Mouse (Mus musculus) heart, adult 10 weeks (tissue): ENCODE results near the gene Ltb. TPM values are rescaled to one million over a fixed set of nuclear protein-coding genes. Genes with fewer than 3 reads are reported as not detected.

ENCODE experiments used
- polyA plus RNA-seq: library from polyadenylated mRNA; stranded (reverse); fragments of 350-450 nt; fragmentation: Illumina TruSeq; extraction: RNeasy Lipid Tissue Mini Kit (QIAGEN cat#74804); gene quantifications from one replicate; pipeline ENCODE4 v1.2.3, GENCODE M21; 2014; ENCODE audit warnings: low read depth, low replicate concordance

Gene Ltb
- 0.68 TPM for polyA plus RNA-seq

GRCm38 (mm10) chr17:35193881-35194843 lies at the start of gene Ltb:
Ltb (plus strand) TSS chr17:35194439.

GRCm38 (mm10) chr17:35164568-35165450 lies 29.4 kb upstream of the Ltb start, which contains the start of gene Prrc2a:
Prrc2a (minus strand) TSS chr17:35164897.

GRCm38 (mm10) chr17:35175968-35176367 lies 18.3 kb upstream of the Ltb start, which contains the start of gene Aif1:
Aif1 (minus strand) TSS chr17:35176068.

GRCm38 (mm10) chr17:35187959-35188610 lies 6.2 kb upstream of the Ltb start, which contains the start of gene Lst1:
Lst1 (minus strand) TSS chr17:35188439.

DNA sequence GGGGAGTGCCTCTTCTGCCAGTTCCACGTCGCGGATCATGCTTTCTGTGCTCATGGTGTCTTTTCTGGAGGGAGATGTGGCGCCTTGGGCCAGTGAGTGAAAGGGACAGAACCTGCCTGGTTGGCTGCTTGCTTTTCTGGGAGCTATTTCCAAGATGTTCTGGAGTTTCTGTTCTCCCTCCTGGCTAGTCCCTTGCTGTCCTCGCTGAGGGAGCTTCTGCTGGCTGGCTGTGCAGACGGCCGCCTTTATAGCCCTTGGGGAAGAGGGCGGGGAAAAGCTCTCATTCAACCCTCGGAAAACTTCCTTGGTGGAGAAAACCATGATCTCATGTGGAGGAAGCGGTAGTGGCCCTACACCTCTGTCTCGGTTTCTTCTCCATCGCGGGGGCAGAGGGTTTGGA lies 7.5 kb downstream of the Ltb start, which contains the start of gene Tnf:
Gene Tnf, minus strand, starts transcription at position 221 of the 400 bp plus-strand sequence.

GRCm38 (mm10) chr17:35204494-35205379 lies 10.5 kb downstream of the Ltb start, which contains the start of gene Lta:
Lta (minus strand) TSS chr17:35205351.

GRCm38 (mm10) chr17:35220156-35220952 lies 26.1 kb downstream of the Ltb start, which contains the start of gene Gm16181:
Gm16181 (plus strand) TSS chr17:35220834.

GRCm38 (mm10) chr17:35233114-35233980 lies 39.1 kb downstream of the Ltb start, which contains the start of gene Atp6v1g2:
Atp6v1g2 (plus strand) TSS chr17:35233660.

DNA sequence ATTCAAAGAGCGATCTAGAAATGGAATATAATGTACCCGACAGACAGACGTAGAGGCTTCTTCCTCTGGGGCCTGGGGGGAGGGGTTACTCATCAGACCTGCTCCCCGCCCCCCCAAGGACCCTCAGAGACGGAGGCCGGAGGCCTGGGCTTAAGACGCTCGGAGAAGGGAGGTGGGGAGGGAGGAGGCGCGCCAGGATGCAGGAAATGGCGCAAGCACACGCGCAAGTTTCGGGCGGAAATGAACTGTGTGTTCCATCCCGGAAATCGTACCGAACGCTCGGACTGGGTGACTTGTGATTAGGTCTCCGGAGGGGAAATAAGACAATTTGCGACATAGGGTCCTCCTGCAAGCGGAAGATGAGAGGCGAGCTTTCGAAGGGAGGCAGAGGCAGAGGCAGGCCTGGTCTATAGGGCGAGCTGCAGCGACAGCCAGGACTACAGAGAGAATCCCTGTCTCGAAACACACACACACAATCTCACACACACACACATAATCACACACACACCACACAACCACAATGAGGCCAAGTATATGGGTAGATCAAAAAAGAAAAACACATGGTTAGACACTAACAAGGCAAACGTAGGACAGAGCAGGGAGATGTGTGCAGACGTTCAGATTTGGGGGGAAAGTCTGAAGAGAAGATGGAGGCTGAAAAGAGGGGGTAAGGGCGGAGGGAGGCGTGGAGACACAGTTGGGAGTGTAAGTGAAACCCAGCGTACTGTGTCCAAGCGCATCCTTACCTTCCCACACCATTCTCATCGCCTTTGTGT lies 41.6 kb downstream of the Ltb start, which contains the start of gene Nfkbil1:
Gene Nfkbil1, minus strand, starts transcription at position 179 of the 776 bp plus-strand sequence.

GRCm38 (mm10) chr17:35241305-35242014 lies 47.2 kb downstream of the Ltb start, which contains the start of gene Ddx39b:
Ddx39b (plus strand) TSS chr17:35241746.

Other genes with a start within 250 kb of the Ltb start
- gene Hspa1b, start 235.2 kb upstream of the Ltb start, polyA plus RNA-seq, result 7.8 TPM
- gene Gm20481, start 224.5 kb upstream of the Ltb start, polyA plus RNA-seq, result not detected
- 10.2 TPM for gene Hspa1a, start 222.3 kb upstream of the Ltb start, polyA plus RNA-seq
- 9.2 TPM for gene Hspa1l, start 221.7 kb upstream of the Ltb start, polyA plus RNA-seq
- 17.0 TPM for gene Lsm2, start 212.6 kb upstream of the Ltb start, polyA plus RNA-seq
- gene Vars, start 193.5 kb upstream of the Ltb start, polyA plus RNA-seq, result 20.7 TPM
- 6.5 TPM for gene Vwa7, start 177.9 kb upstream of the Ltb start, polyA plus RNA-seq
- 0.58 TPM for gene Sapcd1, start 166.4 kb upstream of the Ltb start, polyA plus RNA-seq
- gene Msh5, start 147.7 kb upstream of the Ltb start, polyA plus RNA-seq, result 0.55 TPM
- gene Clic1, start 144.5 kb upstream of the Ltb start, polyA plus RNA-seq, result 50.4 TPM
- 33.4 TPM for gene Ddah2, start 135.4 kb upstream of the Ltb start, polyA plus RNA-seq
- gene Ly6g6c, start 129.1 kb upstream of the Ltb start, polyA plus RNA-seq, result not detected
- not detected for gene Mpig6b, start 128.3 kb upstream of the Ltb start, polyA plus RNA-seq
- not detected for gene Ly6g6e, start 117.5 kb upstream of the Ltb start, polyA plus RNA-seq
- not detected for gene Ly6g6d, start 116.4 kb upstream of the Ltb start, polyA plus RNA-seq
- gene Ly6g6f, start 108.8 kb upstream of the Ltb start, polyA plus RNA-seq, result not detected
- 72.3 TPM for gene Abhd16a, start 105.2 kb upstream of the Ltb start, polyA plus RNA-seq
- not detected for gene Ly6g5c, start 86.2 kb upstream of the Ltb start, polyA plus RNA-seq
- 0.39 TPM for gene Ly6g5b, start 79.0 kb upstream of the Ltb start, polyA plus RNA-seq
- gene Gpank1, start 73.0 kb upstream of the Ltb start, polyA plus RNA-seq, result 17.0 TPM
- 145 TPM for gene Csnk2b, start 72.4 kb upstream of the Ltb start, polyA plus RNA-seq
- gene D17H6S53E, start 68.1 kb upstream of the Ltb start, polyA plus RNA-seq, result 22.9 TPM
- gene Apom, start 62.4 kb upstream of the Ltb start, polyA plus RNA-seq, result not detected
- 122 TPM for gene Bag6, start 59.3 kb upstream of the Ltb start, polyA plus RNA-seq
- gene Prrc2a, start 29.5 kb upstream of the Ltb start, polyA plus RNA-seq, result 139 TPM
- gene Aif1, start 18.4 kb upstream of the Ltb start, polyA plus RNA-seq, result 6.0 TPM
- gene Lst1, start 6.0 kb upstream of the Ltb start, polyA plus RNA-seq, result 4.1 TPM
- gene Tnf, start 7.6 kb downstream of the Ltb start, polyA plus RNA-seq, result 0.29 TPM
- not detected for gene Lta, start 10.9 kb downstream of the Ltb start, polyA plus RNA-seq
- 1.8 TPM for gene Gm16181, start 26.4 kb downstream of the Ltb start, polyA plus RNA-seq
- 4.9 TPM for gene Atp6v1g2, start 39.2 kb downstream of the Ltb start, polyA plus RNA-seq
- 6.4 TPM for gene Nfkbil1, start 41.4 kb downstream of the Ltb start, polyA plus RNA-seq
- 112 TPM for gene Ddx39b, start 47.3 kb downstream of the Ltb start, polyA plus RNA-seq
- gene H2-D1, start 68.3 kb downstream of the Ltb start, polyA plus RNA-seq, result 162 TPM
- not detected for gene H2-Q1, start 126.0 kb downstream of the Ltb start, polyA plus RNA-seq
- 0.50 TPM for gene H2-Q2, start 147.8 kb downstream of the Ltb start, polyA plus RNA-seq
- gene H2-Q4, start 185.2 kb downstream of the Ltb start, polyA plus RNA-seq, result 29.8 TPM
- 6.8 TPM for gene H2-Q6, start 230.4 kb downstream of the Ltb start, polyA plus RNA-seq
- gene H2-Q7, start 244.7 kb downstream of the Ltb start, polyA plus RNA-seq, result 9.3 TPM